Mouse (Mus musculus) c-Kit-negative CD71-positive TER-119-positive erythroid progenitor cells, embryonic 14.5 days (primary cell): ENCODE results near the gene Eps15.

Source experiments
- DNase-seq: peaks from one replicate; pipeline ENCODE4 v3.0.0-alpha.2; 2013; ENCODE audit warnings: low read depth, low spot score

The Eps15 gene

GRCm38 (mm10) chr4:109279689-109280458 lies at the start of gene Eps15:
Eps15 (plus strand) TSS chr4:109280268.
- peak; percentile 91 for DNase-seq

DNA sequence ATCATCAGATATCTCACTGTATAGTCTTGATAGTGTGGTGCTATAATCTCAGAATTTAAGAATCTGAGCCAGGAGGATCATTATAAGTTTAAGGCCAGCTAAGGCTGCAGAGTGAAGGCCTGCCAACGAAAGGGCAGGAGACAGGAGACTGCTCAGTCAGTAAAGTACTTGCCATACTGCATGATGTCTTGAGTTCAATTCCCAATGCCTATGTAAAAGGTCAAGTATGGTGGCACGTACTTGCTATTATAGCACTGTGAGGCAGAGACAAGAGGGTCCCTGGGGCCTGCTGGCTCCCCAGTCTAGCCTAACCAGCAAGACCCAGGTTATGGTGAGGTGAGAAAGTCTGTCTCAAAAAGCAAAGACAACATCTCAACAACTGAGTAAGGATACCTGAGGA lies 45.9 kb upstream of the Eps15 start, which contains the start of gene Calr4:
Gene Calr4, plus strand, starts transcription at position 301 of the 400 bp plus-strand sequence.
- no peak for DNase-seq

- DNase-seq, result no peak
Observed at GRCm38 (mm10) chr4:109234806-109235350, 45.2 kb upstream of the Eps15 start.

- no peak for DNase-seq
Observed at GRCm38 (mm10) chr4:109236186-109236879, 43.7 kb upstream of the Eps15 start.

GRCm38 (mm10) chr4:109238428-109239268 lies 41.4 kb upstream of the Eps15 start:
- no peak for DNase-seq

DNA sequence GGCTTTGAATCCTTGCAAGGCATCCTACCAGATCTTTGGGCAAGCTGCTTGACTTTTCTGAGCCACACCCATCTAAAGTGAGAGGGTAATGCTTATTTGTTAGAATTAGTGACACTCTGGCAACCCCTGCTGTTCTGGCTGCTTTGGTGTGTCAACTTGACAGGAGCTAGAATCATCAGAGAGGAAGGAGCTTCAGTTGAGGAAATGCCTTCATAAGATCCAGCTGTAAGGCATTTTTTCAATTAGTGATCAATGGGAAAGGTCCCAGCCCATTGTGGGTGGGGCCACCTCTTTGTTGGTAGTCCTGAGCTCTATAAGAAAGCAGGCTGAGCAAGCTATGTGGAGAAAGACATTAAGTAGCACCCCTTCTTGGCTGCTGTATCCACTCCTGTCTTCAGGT lies 38.8 kb upstream of the Eps15 start:
- no peak for DNase-seq

DNA sequence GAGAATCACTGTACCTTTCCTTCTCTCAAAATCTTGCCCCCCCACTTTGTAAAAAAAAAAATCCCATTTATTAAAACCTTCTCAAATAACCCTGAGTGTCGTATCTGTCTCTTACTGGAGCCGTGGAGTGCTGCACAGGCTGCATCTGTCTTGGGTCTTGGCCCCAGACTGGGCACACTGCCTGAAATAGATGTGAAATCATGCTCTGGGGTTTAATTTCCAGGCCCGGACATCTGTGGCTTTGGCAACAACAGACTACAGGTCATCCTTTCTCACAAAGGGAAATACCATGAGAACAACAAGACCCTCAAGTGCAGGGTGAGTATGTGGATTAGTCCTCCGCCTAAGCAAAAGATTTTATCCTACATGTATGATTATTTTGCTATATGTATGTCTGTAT lies 38.1 kb upstream of the Eps15 start:
- no peak for DNase-seq

DNA sequence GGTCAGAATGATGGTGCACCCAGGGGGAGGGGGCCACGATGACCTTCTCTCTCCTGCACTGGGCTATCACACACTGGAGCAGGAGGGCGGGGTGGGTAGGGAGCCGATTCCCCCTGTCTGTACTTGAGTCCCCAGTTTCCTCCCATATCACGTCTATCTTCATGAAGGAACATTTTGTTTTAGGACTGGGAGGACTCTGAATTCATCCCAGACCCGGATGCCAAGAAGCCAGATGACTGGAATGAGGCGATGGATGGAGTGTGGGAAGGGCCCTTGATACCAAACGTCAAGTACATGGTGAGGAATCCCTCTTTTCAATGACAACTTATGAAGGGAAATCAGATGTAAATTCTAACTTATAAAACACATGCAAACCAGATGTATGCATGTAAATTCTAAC lies 35.6 kb upstream of the Eps15 start:
- DNase-seq, result no peak

GRCm38 (mm10) chr4:109245016-109245620 lies 35.0 kb upstream of the Eps15 start:
- DNase-seq, result no peak

- DNase-seq, result no peak
Observed at GRCm38 (mm10) chr4:109251605-109252004, 28.5 kb upstream of the Eps15 start.

DNA sequence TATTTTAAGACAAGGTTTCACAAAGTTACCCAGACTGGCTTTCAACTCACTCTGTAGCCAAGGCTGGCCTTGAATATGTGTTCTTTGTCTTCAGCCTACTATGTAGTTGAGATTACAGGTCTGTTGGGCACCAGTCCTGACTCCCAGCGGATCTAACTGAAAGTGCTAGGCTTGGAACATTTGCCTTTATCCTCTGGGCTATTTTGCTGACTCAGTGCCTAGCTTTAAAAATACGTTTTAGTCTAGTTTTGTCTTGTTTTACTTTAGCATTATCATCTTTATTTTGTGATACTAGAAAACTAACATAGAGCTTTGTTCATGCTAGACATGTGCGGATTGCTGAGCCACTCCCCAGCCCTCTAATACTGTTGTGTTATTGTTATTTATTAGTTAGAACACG lies 27.9 kb upstream of the Eps15 start:
- no peak for DNase-seq

GRCm38 (mm10) chr4:109253664-109254151 lies 26.4 kb upstream of the Eps15 start:
- DNase-seq, result no peak

GRCm38 (mm10) chr4:109254511-109254910 lies 25.6 kb upstream of the Eps15 start:
- DNase-seq, result no peak

DNA sequence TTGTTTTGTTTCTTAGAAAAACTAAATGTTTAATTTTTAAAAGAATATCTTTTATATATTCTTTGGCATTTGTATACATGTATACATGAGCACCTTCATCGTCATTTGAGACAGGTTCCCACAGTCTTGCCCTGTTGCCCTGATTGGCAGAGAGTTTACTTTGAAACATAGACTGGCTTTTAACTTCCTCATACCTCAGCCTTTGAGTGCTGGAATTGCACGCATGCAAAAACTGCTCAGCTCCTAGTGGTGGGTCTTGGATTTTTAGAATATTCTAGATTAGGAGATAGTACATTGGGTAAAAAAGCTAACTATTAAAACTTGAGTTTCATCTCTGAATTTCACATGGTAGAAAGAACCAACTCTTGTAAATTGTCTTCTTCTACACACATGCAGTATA lies 24.7 kb upstream of the Eps15 start:
- DNase-seq, result no peak

DNA sequence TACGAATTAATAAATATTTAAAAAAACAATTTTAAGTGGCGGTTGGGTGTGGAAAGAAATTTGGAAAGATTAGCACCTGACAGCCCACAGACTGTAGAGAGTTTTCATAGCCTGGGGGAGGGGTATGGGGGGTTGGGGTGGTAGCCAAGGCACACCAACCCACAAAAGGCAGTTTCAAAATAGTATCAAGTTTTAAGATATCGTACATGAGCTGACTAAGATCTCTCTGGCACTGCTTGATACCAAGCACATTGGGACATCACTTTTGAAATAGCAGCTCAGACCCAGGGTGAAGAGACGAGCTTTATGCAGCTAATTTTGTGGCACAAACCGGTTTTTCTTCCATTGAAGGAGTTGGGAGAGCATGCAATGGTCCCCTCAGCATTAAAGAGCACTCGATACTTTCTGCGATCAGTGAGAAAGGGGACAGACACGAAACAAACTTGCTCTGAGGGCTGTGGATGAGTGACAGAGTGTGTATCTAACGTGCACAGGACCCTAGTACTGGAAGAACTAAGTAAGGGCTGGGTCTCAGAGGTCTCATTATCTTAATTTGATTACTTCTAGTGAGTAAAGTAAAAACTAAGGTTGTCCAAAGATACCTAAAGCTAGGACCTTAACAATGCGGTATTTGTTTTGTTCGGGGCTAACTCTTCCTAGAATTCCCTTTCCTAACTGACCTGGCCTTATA lies 24.2 kb upstream of the Eps15 start:
- no peak for DNase-seq

- no peak for DNase-seq
Observed at GRCm38 (mm10) chr4:109256791-109257190, 23.3 kb upstream of the Eps15 start.

DNA sequence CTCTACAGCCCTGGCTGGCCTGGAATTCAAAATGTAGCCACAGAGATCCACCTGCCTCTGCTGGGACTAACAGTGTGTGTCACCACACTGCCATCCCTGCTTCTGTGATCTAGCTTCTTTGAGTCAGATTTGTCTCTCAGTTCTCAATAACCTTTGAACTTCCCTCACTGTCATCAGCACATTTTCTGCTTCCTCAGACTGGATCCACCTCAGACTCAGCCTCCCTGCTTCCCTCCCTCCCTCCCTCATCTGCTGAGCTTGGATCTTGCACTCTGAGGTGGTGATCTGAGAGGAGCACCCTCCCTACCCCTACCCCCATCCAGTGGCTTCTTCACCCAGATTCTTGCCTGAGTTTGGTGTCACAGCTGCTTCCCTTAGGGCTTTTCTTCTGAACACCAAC lies 22.4 kb upstream of the Eps15 start:
- no peak for DNase-seq

GRCm38 (mm10) chr4:109262068-109262467 lies 18.0 kb upstream of the Eps15 start:
- DNase-seq, result no peak

GRCm38 (mm10) chr4:109266056-109266455 lies 14.0 kb upstream of the Eps15 start:
- DNase-seq, result no peak

DNA sequence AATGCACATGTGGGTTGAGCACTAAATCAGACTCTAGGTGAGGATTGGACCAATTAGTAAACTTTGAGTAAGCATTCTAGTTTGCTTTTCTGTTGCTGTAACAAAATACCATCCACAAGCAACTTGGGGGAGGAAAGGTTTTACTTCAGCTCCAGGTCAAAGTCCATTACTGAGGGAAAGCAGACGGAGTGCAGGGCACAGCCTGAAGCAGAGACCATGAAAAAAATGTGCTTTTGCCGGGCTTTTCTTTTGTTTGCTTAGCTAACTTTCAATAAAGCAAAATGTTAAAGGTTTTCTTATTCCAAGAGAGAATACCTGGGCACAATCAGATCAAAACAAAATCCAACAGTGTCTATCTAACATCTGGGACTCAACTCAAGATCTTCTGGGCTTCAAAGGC lies 13.3 kb upstream of the Eps15 start:
- DNase-seq, result no peak

- no peak for DNase-seq
Observed at GRCm38 (mm10) chr4:109267452-109267851, 12.6 kb upstream of the Eps15 start.
